Comparison of ENCODE assay signal across 8 mouse cellular contexts in genomic region chr16:18210701-18211416, GRCm38 (mm10). TPM values are rescaled to one million over a fixed set of nuclear protein-coding genes. Genes with fewer than 3 reads are reported as not detected.
DNase-seq lines count a peak whose midpoint lies in the region; ATAC-seq and TF ChIP-seq lines count a peak whose summit lies in the region.
"Had no signal": no experiment of that assay in that cellular context is flagged by ENCODE, and none has a peak within 500 bp of the region (broad histone marks: within the 10 kb centered on the region; RNA-seq: fewer than 3 reads in every experiment).

No protein-coding gene starts in this region.

- 27% methylated on average over 8 of the region's 8 CpGs for WGBS in kidney, embryonic 14.5 days
- 15% methylated on average over 8 of the region's 8 CpGs for WGBS in liver, adult 2 months
- 25% methylated on average over 8 of the region's 8 CpGs for WGBS in olfactory bulb, adult 2 months

- no peak for TF ChIP-seq POLR2A in bone marrow macrophage, adult 2 months (IDR thresholded peaks at IDR 0.05; ENCODE audit: borderline replicate concordance, low read depth, low read length)
- TF ChIP-seq POLR2A in embryonic fibroblast, embryonic 13.5 days (IDR thresholded peaks at IDR 0.05; ENCODE audit: low read depth, low read length), result no peak
- no peak for TF ChIP-seq POLR2A in liver, adult 2 months (IDR thresholded peaks at IDR 0.05; ENCODE audit: extremely low read depth, insufficient read depth, low read length)
- TF ChIP-seq POLR2A in olfactory bulb, adult 2 months (IDR thresholded peaks at IDR 0.05; ENCODE audit: insufficient read depth, low read depth, low read length), result no peak

- DNase-seq in 3T3-L1 (ENCODE audit: low read depth, low spot score) (peak; percentile 84), 416B (ENCODE audit: low read depth) (peak; percentile 76)
- no peak for DNase-seq in liver, adult 2 months (ENCODE audit: extremely low read depth, low read depth, low spot score)

- ATAC-seq in kidney, embryonic 14.5 days (ENCODE audit: low FRiP score, low TSS enrichment), result peak; percentile 41

- no peak overlapping the region for H3K4me3 ChIP-seq in bone marrow macrophage, adult 2 months (ENCODE audit: insufficient read depth, low read length)
- H3K4me3 ChIP-seq in embryonic fibroblast, embryonic 13.5 days (ENCODE audit: insufficient read depth, low read length), result no peak overlapping the region
- no peak overlapping the region for H3K4me3 ChIP-seq in kidney, embryonic 14.5 days (ENCODE audit: low read length)
- no peak overlapping the region for H3K4me3 ChIP-seq in liver, adult 2 months (ENCODE audit: insufficient read depth, low read depth, low read length)
- H3K4me3 ChIP-seq in olfactory bulb, adult 2 months (ENCODE audit: insufficient read depth, low read depth, low read length), result no peak overlapping the region
- H3K4me3 ChIP-seq: heart, embryonic 15.5 days had no signal

- H3K4me1 ChIP-seq in bone marrow macrophage, adult 2 months (ENCODE audit: control insufficient read depth, insufficient read depth, low read length), result no peaks in the 10 kb centered on the region
- no peaks in the 10 kb centered on the region for H3K4me1 ChIP-seq in embryonic fibroblast, embryonic 13.5 days (ENCODE audit: control insufficient read depth, insufficient read depth, low read length)
- H3K4me1 ChIP-seq in kidney, embryonic 14.5 days (ENCODE audit: control insufficient read depth, insufficient read depth, low read length), result no peaks in the 10 kb centered on the region
- H3K4me1 ChIP-seq in liver, adult 2 months (ENCODE audit: control insufficient read depth, insufficient read depth, low read length), result no peaks in the 10 kb centered on the region
- peaks cover 28% of the 10 kb centered on the region for H3K4me1 ChIP-seq in olfactory bulb, adult 2 months (ENCODE audit: control insufficient read depth, insufficient read depth, low read length)

- H3K4me2 ChIP-seq in kidney, embryonic 14.5 days (replicated peaks; ENCODE audit: low read depth, low read length), result no peak overlapping the region
- H3K4me2 ChIP-seq: heart, embryonic 15.5 days had no signal

- TF ChIP-seq CTCF in bone marrow macrophage, adult 2 months (IDR thresholded peaks at IDR 0.05; ENCODE audit: low read depth, low read length), result peak; percentile 74
- TF ChIP-seq CTCF in embryonic fibroblast, embryonic 13.5 days (IDR thresholded peaks at IDR 0.05; ENCODE audit: borderline replicate concordance, insufficient read depth, low read length), result peak; percentile 62; the same call in 1 of the 2 replicates
- TF ChIP-seq CTCF in liver, adult 2 months (IDR thresholded peaks at IDR 0.05; ENCODE audit: low read depth, low read length), result peak; percentile 77
- TF ChIP-seq CTCF in olfactory bulb, adult 2 months (IDR thresholded peaks at IDR 0.05; ENCODE audit: insufficient read depth, low read depth, low read length), result peak; percentile 34; the same call in 1 of the 2 replicates

- H3K79me2 ChIP-seq in liver, adult 2 months (ENCODE audit: control insufficient read depth, insufficient read depth, low read length), result no peaks in the 10 kb centered on the region

- H3K9me3 ChIP-seq in kidney, embryonic 14.5 days (ENCODE audit: control insufficient read depth, low read length), result no peaks in the 10 kb centered on the region
- H3K9me3 ChIP-seq: heart, embryonic 15.5 days had no signal

- H3K36me3 ChIP-seq in kidney, embryonic 14.5 days (ENCODE audit: control insufficient read depth, insufficient read depth, low read length), result no peaks in the 10 kb centered on the region
- no peaks in the 10 kb centered on the region for H3K36me3 ChIP-seq in liver, adult 2 months (ENCODE audit: control insufficient read depth, insufficient read depth, low read length)
- H3K36me3 ChIP-seq: heart, embryonic 15.5 days had no signal

- no peak overlapping the region for H3K27ac ChIP-seq in bone marrow macrophage, adult 2 months (ENCODE audit: insufficient read depth, low read depth, low read length)
- H3K27ac ChIP-seq in embryonic fibroblast, embryonic 13.5 days (ENCODE audit: insufficient read depth, low read length), result no peak overlapping the region
- H3K27ac ChIP-seq in kidney, embryonic 14.5 days (ENCODE audit: low read depth, low read length), result no peak overlapping the region
- no peak overlapping the region for H3K27ac ChIP-seq in liver, adult 2 months (replicated peaks; ENCODE audit: insufficient read depth, low read depth, low read length)
- H3K27ac ChIP-seq in olfactory bulb, adult 2 months (ENCODE audit: insufficient read depth, low read depth, low read length), result no peak overlapping the region
- H3K27ac ChIP-seq: heart, embryonic 15.5 days had no signal

- H3K27me3 ChIP-seq in kidney, embryonic 14.5 days (ENCODE audit: control insufficient read depth, insufficient read depth, low read length), result no peaks in the 10 kb centered on the region; the same call in 1 of the 2 replicates
- no peaks in the 10 kb centered on the region for H3K27me3 ChIP-seq in liver, adult 2 months (ENCODE audit: control insufficient read depth, insufficient read depth, low read length)

- no peak overlapping the region for H3K9ac ChIP-seq in kidney, embryonic 14.5 days (ENCODE audit: low read depth, low read length)
- H3K9ac ChIP-seq in liver, adult 2 months (ENCODE audit: low read depth, low read length), result no peak overlapping the region
- H3K9ac ChIP-seq: heart, embryonic 15.5 days had no signal

RNA-seq across cellular contexts. Expression of gene Ccdc188, which starts 6.8 kb away (rescaled TPM):
- polyA plus RNA-seq in bone marrow macrophage, adult 2 months (2012; ENCODE audit: insufficient read depth, insufficient read length, missing spikeins), result not detected in 2 replicates
- not detected in 2 replicates for polyA plus RNA-seq in embryonic fibroblast, embryonic 13.5 days (2011; ENCODE audit: insufficient read length, low read depth, missing spikeins)
- not detected in 2 replicates for polyA plus RNA-seq in kidney, embryonic 14.5 days (2014; fragmentation: Nextera tagmentation; extraction: Ambion mirVana)
- not detected in 2 replicates for total RNA-seq in liver, adult 2 months (2014; rRNA removed)
- polyA plus RNA-seq in liver, adult 2 months (2012; rRNA removed), result not detected in 2 replicates
- not detected in 2 replicates for polyA plus RNA-seq in olfactory bulb, adult 2 months (2012; ENCODE audit: insufficient read depth, insufficient read length, low replicate concordance, missing spikeins)
- polyA plus RNA-seq: heart, embryonic 15.5 days had no signal

RNA-seq across cellular contexts. Expression of gene Zdhhc8, which starts 24.1 kb away (rescaled TPM):
- 10.8 and 14.3 TPM in 2 replicates for polyA plus RNA-seq in bone marrow macrophage, adult 2 months (2012; ENCODE audit: insufficient read depth, insufficient read length, missing spikeins)
- polyA plus RNA-seq in embryonic fibroblast, embryonic 13.5 days (2011; ENCODE audit: insufficient read length, low read depth, missing spikeins), result 28.7 and 29.5 TPM in 2 replicates
- polyA plus RNA-seq in kidney, embryonic 14.5 days (2014; fragmentation: Nextera tagmentation; extraction: Ambion mirVana), result 14.4 and 17.2 TPM in 2 replicates
- total RNA-seq in liver, adult 2 months (2014; rRNA removed), result 1.2 and 1.3 TPM in 2 replicates
- 10.9 and 12.3 TPM in 2 replicates for polyA plus RNA-seq in liver, adult 2 months (2012; rRNA removed)
- polyA plus RNA-seq in olfactory bulb, adult 2 months (2012; ENCODE audit: insufficient read depth, insufficient read length, low replicate concordance, missing spikeins), result not detected in 2 replicates

RNA-seq across cellular contexts. Expression of gene Trmt2a, which starts 37.6 kb away (rescaled TPM):
- polyA plus RNA-seq in bone marrow macrophage, adult 2 months (2012; ENCODE audit: insufficient read depth, insufficient read length, missing spikeins), result 64.4 and 64.9 TPM in 2 replicates
- polyA plus RNA-seq in embryonic fibroblast, embryonic 13.5 days (2011; ENCODE audit: insufficient read length, low read depth, missing spikeins), result 43.3 and 58.9 TPM in 2 replicates
- polyA plus RNA-seq in kidney, embryonic 14.5 days (2014; fragmentation: Nextera tagmentation; extraction: Ambion mirVana), result 78.3 and 83.4 TPM in 2 replicates
- total RNA-seq in liver, adult 2 months (2014; rRNA removed), result 12.8 and 14.6 TPM in 2 replicates
- 15.8 and 19.4 TPM in 2 replicates for polyA plus RNA-seq in liver, adult 2 months (2012; rRNA removed)
- polyA plus RNA-seq in olfactory bulb, adult 2 months (2012; ENCODE audit: insufficient read depth, insufficient read length, low replicate concordance, missing spikeins), result not detected in 2 replicates

RNA-seq across cellular contexts. Expression of gene Ranbp1, which starts 37.7 kb away (rescaled TPM):
- polyA plus RNA-seq in bone marrow macrophage, adult 2 months (2012; ENCODE audit: insufficient read depth, insufficient read length, missing spikeins), result 85.0 and 105 TPM in 2 replicates
- polyA plus RNA-seq in embryonic fibroblast, embryonic 13.5 days (2011; ENCODE audit: insufficient read length, low read depth, missing spikeins), result 296 and 323 TPM in 2 replicates
- polyA plus RNA-seq in kidney, embryonic 14.5 days (2014; fragmentation: Nextera tagmentation; extraction: Ambion mirVana), result 846 and 1,191 TPM in 2 replicates
- total RNA-seq in liver, adult 2 months (2014; rRNA removed), result 37.0 and 40.9 TPM in 2 replicates
- polyA plus RNA-seq in liver, adult 2 months (2012; rRNA removed), result 32.1 and 39.5 TPM in 2 replicates
- not detected in 2 replicates for polyA plus RNA-seq in olfactory bulb, adult 2 months (2012; ENCODE audit: insufficient read depth, insufficient read length, low replicate concordance, missing spikeins)

RNA-seq across cellular contexts. Expression of gene Gm49776, which starts 47.3 kb away (rescaled TPM):
- 5.3 and 11.4 TPM in 2 replicates for polyA plus RNA-seq in bone marrow macrophage, adult 2 months (2012; ENCODE audit: insufficient read depth, insufficient read length, missing spikeins)
- not detected in 2 replicates for polyA plus RNA-seq in embryonic fibroblast, embryonic 13.5 days (2011; ENCODE audit: insufficient read length, low read depth, missing spikeins)
- polyA plus RNA-seq in kidney, embryonic 14.5 days (2014; fragmentation: Nextera tagmentation; extraction: Ambion mirVana), result 1.2 and 1.9 TPM in 2 replicates
- not detected in 2 replicates for total RNA-seq in liver, adult 2 months (2014; rRNA removed)
- polyA plus RNA-seq in liver, adult 2 months (2012; rRNA removed), result not detected in 2 replicates
- polyA plus RNA-seq in olfactory bulb, adult 2 months (2012; ENCODE audit: insufficient read depth, insufficient read length, low replicate concordance, missing spikeins), result not detected in 2 replicates

Comparison
In these comparisons a context has a peak if more than half of its experiments do, and no peak if none do; other contexts are left out.
1. RNA of gene Zdhhc8, which starts 24.1 kb away (polyA plus RNA-seq): 28.7 to 29.5 TPM in embryonic fibroblast, embryonic 13.5 days, 14.4 to 17.2 TPM in kidney, embryonic 14.5 days, 10.8 to 14.3 TPM in bone marrow macrophage, adult 2 months and 10.9 to 12.3 TPM in liver, adult 2 months; not detected in olfactory bulb, adult 2 months; every median in the first group is over 10 times any median in the second.
2. Peak in every context shown above with its lines, with median percentiles within 50 percentile points of each other: CTCF ChIP-seq.